8 mouse cellular contexts compared by ENCODE assay signal in genomic region chr4:110350856-110351177, GRCm38 (mm10). TPM values are rescaled to one million over a fixed set of nuclear protein-coding genes. Genes with fewer than 3 reads are reported as not detected.
DNase-seq lines count a peak whose midpoint lies in the region; ATAC-seq and TF ChIP-seq lines count a peak whose summit lies in the region.

No protein-coding gene starts in this region.

- H3K4me2 ChIP-seq in lung, embryonic 15.5 days: peak overlapping the region; percentile 90
- H3K4me2 ChIP-seq in limb, embryonic 11.5 days (ENCODE audit: low read depth, severe bottlenecking): peak overlapping the region; percentile 68
- peak overlapping the region; percentile 62 for H3K4me2 ChIP-seq in stomach, embryonic 14.5 days (replicated peaks; ENCODE audit: low read depth, low read length)

- H3K9ac ChIP-seq in lung, embryonic 15.5 days: peak overlapping the region; percentile 46; the same call in 1 of the 2 replicates
- peak overlapping the region; percentile 84 for H3K9ac ChIP-seq in limb, embryonic 11.5 days (ENCODE audit: low read length)
- H3K9ac ChIP-seq in stomach, embryonic 14.5 days (replicated peaks; ENCODE audit: low read depth, low read length): peak overlapping the region; percentile 34; the same call in 1 of the 2 replicates

- no peaks in the 10 kb centered on the region for H3K4me1 ChIP-seq in cerebellum, adult 2 months (ENCODE audit: control insufficient read depth, insufficient read depth, low read length)
- no peaks in the 10 kb centered on the region for H3K4me1 ChIP-seq in lung, embryonic 15.5 days
- no peaks in the 10 kb centered on the region for H3K4me1 ChIP-seq in lung, adult 2 months (ENCODE audit: control insufficient read depth, insufficient read depth, low read length)
- no peaks in the 10 kb centered on the region for H3K4me1 ChIP-seq in limb, embryonic 11.5 days (ENCODE audit: control insufficient read depth, insufficient read depth, low read length)
- no peaks in the 10 kb centered on the region for H3K4me1 ChIP-seq in stomach, embryonic 14.5 days (ENCODE audit: control insufficient read depth, insufficient read depth, low read length)

- 9% methylated on average over 6 of the region's 6 CpGs for WGBS in cerebellum, adult 2 months
- WGBS in lung, embryonic 15.5 days: 10% methylated on average over 6 of the region's 6 CpGs
- 14% methylated on average over 6 of the region's 6 CpGs for WGBS in lung, adult 2 months
- 9% methylated on average over 6 of the region's 6 CpGs for WGBS in limb, embryonic 11.5 days
- 10% methylated on average over 6 of the region's 6 CpGs for WGBS in stomach, embryonic 14.5 days

- no peaks in the 10 kb centered on the region for H3K36me3 ChIP-seq in lung, embryonic 15.5 days
- H3K36me3 ChIP-seq in limb, embryonic 11.5 days (ENCODE audit: control insufficient read depth, insufficient read depth, low read length): no peaks in the 10 kb centered on the region
- no peaks in the 10 kb centered on the region for H3K36me3 ChIP-seq in stomach, embryonic 14.5 days (ENCODE audit: control insufficient read depth, insufficient read depth, low read length)

- ATAC-seq in lung, embryonic 15.5 days (ENCODE audit: borderline replicate concordance, extremely low read depth, low FRiP score, low TSS enrichment): no peak
- ATAC-seq in limb, embryonic 11.5 days (ENCODE audit: insufficient number of reproducible peaks, low FRiP score, low TSS enrichment, low read depth): peak; percentile 18; the same call in 1 of the 2 replicates
- no peak for ATAC-seq in stomach, embryonic 14.5 days (ENCODE audit: insufficient number of reproducible peaks, insufficient read depth, low FRiP score, low read depth)
- ATAC-seq in megakaryocyte-erythroid progenitor cell, adult 5-6 weeks (replicated peaks; ENCODE audit: low FRiP score, low TSS enrichment, poor library complexity, severe bottlenecking): no peak

- peak in 1 of 2 experiments; percentile 8 for DNase-seq in cerebellum, adult 2 months
- DNase-seq in cerebellum, adult 11 months: no peak
- no peak for DNase-seq in lung, adult 2 months
- no peak for DNase-seq in limb, embryonic 11.5 days (ENCODE audit: low spot score)
- DNase-seq in c-Kit-positive CD71-positive TER-119-positive erythroid progenitor cells, embryonic 14.5 days (ENCODE audit: low spot score): no peak

- H3K27ac ChIP-seq in cerebellum, adult 2 months (ENCODE audit: insufficient read depth, low read length): no peak overlapping the region
- H3K27ac ChIP-seq in lung, embryonic 15.5 days: no peak overlapping the region
- no peak overlapping the region for H3K27ac ChIP-seq in limb, embryonic 11.5 days (replicated peaks; ENCODE audit: low read depth, low read length)
- H3K27ac ChIP-seq in stomach, embryonic 14.5 days (ENCODE audit: low read length): no peak overlapping the region

- H3K9me3 ChIP-seq in lung, embryonic 15.5 days: no peaks in the 10 kb centered on the region
- no peaks in the 10 kb centered on the region for H3K9me3 ChIP-seq in limb, embryonic 11.5 days (ENCODE audit: control insufficient read depth, low read length)
- H3K9me3 ChIP-seq in stomach, embryonic 14.5 days (ENCODE audit: control insufficient read depth, low read depth, low read length): no peaks in the 10 kb centered on the region

- peak overlapping the region; percentile 86 for H3K4me3 ChIP-seq in cerebellum, adult 2 months (replicated peaks; ENCODE audit: insufficient read depth, low read depth, low read length)
- H3K4me3 ChIP-seq in lung, embryonic 15.5 days: peak overlapping the region; percentile 55
- H3K4me3 ChIP-seq in lung, adult 2 months (replicated peaks; ENCODE audit: extremely low read depth, low read depth, low read length): no peak overlapping the region
- H3K4me3 ChIP-seq in limb, embryonic 11.5 days (ENCODE audit: low read depth, low read length): peak overlapping the region; percentile 56
- H3K4me3 ChIP-seq in stomach, embryonic 14.5 days (ENCODE audit: low read depth, low read length): peak overlapping the region; percentile 50

- TF ChIP-seq CTCF in cerebellum, adult 2 months (IDR thresholded peaks at IDR 0.05; ENCODE audit: borderline replicate concordance, insufficient read depth, low read depth, low read length): no peak
- TF ChIP-seq CTCF in lung, adult 2 months (IDR thresholded peaks at IDR 0.05; ENCODE audit: insufficient read depth, low read length): no peak

- no peaks in the 10 kb centered on the region for H3K27me3 ChIP-seq in cerebellum, adult 2 months (ENCODE audit: control insufficient read depth, insufficient read depth, low read length)
- H3K27me3 ChIP-seq in lung, embryonic 15.5 days: no peaks in the 10 kb centered on the region
- H3K27me3 ChIP-seq in limb, embryonic 11.5 days (ENCODE audit: control insufficient read depth, insufficient read depth, low read length): no peaks in the 10 kb centered on the region
- H3K27me3 ChIP-seq in stomach, embryonic 14.5 days (ENCODE audit: control insufficient read depth, insufficient read depth, low read length): no peaks in the 10 kb centered on the region

- no peak for TF ChIP-seq POLR2A in cerebellum, adult 2 months (IDR thresholded peaks at IDR 0.05; ENCODE audit: borderline replicate concordance, insufficient read depth, low read length)
- no peak for TF ChIP-seq POLR2A in lung, adult 2 months (IDR thresholded peaks at IDR 0.05; ENCODE audit: borderline replicate concordance, extremely low read depth, low read depth, low read length)

RNA-seq across cellular contexts. Expression of gene Elavl4, which starts 0.9 kb away (rescaled TPM):
- polyA plus RNA-seq in cerebellum, adult 2 months (2012; rRNA removed): 69.5 and 72.4 TPM in 2 replicates
- 2.8 and 3.7 TPM in 2 replicates for polyA plus RNA-seq in lung, embryonic 15.5 days (2015; fragmentation: Nextera tagmentation; extraction: Ambion mirVana)
- 0.05 and 0.29 TPM in 2 replicates for polyA plus RNA-seq in lung, adult 2 months (2012; rRNA removed)
- polyA plus RNA-seq in limb, embryonic 11.5 days (2014; fragmentation: Nextera tagmentation; extraction: Ambion mirVana): 4.1 and 4.5 TPM in 2 replicates
- 65.5 and 68.8 TPM in 2 replicates for polyA plus RNA-seq in stomach, embryonic 14.5 days (2014; fragmentation: Nextera tagmentation; extraction: Ambion mirVana)
- total RNA-seq in megakaryocyte-erythroid progenitor cell, adult 5-6 weeks (2014; fragmentation: Nextera tagmentation): not detected in 2 replicates
- not detected in 2 replicates for total RNA-seq in megakaryocyte-erythroid progenitor cell, adult 5-6 weeks (2017)

RNA-seq across cellular contexts. Expression of gene Agbl4, which starts 46.6 kb away (rescaled TPM):
- polyA plus RNA-seq in cerebellum, adult 2 months (2012; rRNA removed): 3.7 and 4.8 TPM in 2 replicates
- 0.35 and 0.50 TPM in 2 replicates for polyA plus RNA-seq in lung, embryonic 15.5 days (2015; fragmentation: Nextera tagmentation; extraction: Ambion mirVana)
- 0.19 and 0.21 TPM in 2 replicates for polyA plus RNA-seq in lung, adult 2 months (2012; rRNA removed)
- polyA plus RNA-seq in limb, embryonic 11.5 days (2014; fragmentation: Nextera tagmentation; extraction: Ambion mirVana): 0.21 and 0.47 TPM in 2 replicates
- 0.19 and 0.28 TPM in 2 replicates for polyA plus RNA-seq in stomach, embryonic 14.5 days (2014; fragmentation: Nextera tagmentation; extraction: Ambion mirVana)
- not detected in 2 replicates for total RNA-seq in megakaryocyte-erythroid progenitor cell, adult 5-6 weeks (2014; fragmentation: Nextera tagmentation)
- total RNA-seq in megakaryocyte-erythroid progenitor cell, adult 5-6 weeks (2017): not detected in 2 replicates

Comparison
In these comparisons a context has a peak if more than half of its experiments do, and no peak if none do; other contexts are left out.
1. H3K9ac ChIP-seq: peak in every context shown above with its lines; median percentile 84 in limb, embryonic 11.5 days; 46 in lung, embryonic 15.5 days; 34 in stomach, embryonic 14.5 days.
2. RNA of gene Elavl4, which starts 0.9 kb away (polyA plus RNA-seq): 69.5 to 72.4 TPM in cerebellum, adult 2 months and 65.5 to 68.8 TPM in stomach, embryonic 14.5 days; 4.1 to 4.5 TPM in limb, embryonic 11.5 days, 2.8 to 3.7 TPM in lung, embryonic 15.5 days and 0.05 to 0.29 TPM in lung, adult 2 months; every median in the first group is over 10 times any median in the second.
3. Peak in every context shown above with its lines, with median percentiles within 50 percentile points of each other: H3K4me2 ChIP-seq.